Mouse (Mus musculus) megakaryocyte-erythroid progenitor cell, adult 5-6 weeks (primary cell): ENCODE results near the gene Apba2. TPM values are rescaled to one million over a fixed set of nuclear protein-coding genes. Genes with fewer than 3 reads are reported as not detected.

Source experiments
- ATAC-seq: replicated peaks from 2 replicates; pipeline ENCODE4 v1.8.0; 2016; ENCODE audit warnings: mild to moderate bottlenecking, inconsistent platforms; ENCODE audit not compliant: severe bottlenecking, poor library complexity, low FRiP score, low TSS enrichment
- total RNA-seq, 2 experiments: library from RNA; stranded (forward) in 1 of 2; stranded (reverse) in 1 of 2; fragments of 200-1000, 215-1000 nt in 1 of 2; fragments of >200 nt in 1 of 2; fragmentation: Nextera tagmentation in 1 of 2; gene quantifications; 2 replicates each; pipeline ENCODE4 v1.2.3; 2014 to 2017

The Apba2 gene
- total RNA-seq, 2 experiments from 2014 or later, result not detected

DNA sequence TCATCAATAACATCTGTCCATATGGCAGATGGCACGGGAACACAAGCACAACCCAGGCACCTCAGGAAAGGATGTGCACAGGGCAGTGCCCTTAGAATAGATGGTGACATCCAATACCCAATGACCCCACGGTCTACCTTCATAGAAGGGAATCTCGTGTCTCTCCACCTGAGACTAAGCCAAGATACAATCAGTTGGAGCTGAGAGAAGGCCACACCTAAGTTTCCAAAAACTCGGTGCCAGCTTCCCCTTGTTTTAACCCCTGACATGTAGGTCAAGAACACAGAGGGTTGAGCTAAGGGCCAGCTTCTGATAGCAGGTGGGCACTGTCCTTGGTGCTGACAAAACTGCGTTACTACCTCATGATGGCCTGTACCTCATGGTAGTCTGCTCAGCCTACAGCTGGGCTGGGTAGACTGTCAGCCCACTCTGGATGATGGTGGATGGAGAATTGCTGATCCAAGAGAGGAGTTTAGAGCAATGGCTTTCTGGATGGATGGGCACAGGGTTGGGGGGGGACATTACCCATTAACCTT, 202.6 kb downstream of the Apba2 start:
- no peak for ATAC-seq

DNA sequence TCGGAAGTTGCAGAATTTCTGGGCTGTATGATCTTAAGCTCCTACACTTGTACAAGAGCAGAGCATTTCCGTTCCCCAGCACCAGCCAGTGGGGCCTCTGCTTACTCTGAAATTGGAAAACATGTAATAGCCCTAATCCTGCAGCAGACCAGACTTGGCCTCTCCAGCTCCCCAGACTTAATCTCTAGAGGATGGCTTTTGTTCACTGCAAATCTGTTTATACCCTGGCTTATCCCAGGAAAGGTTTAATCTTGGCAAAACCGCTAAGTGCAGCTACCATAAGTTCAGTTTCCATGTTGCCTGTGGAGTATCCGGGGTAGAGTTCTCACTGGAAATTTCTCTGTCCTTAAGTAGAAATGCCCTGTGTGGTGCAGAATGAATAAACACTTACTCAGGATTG, 206.7 kb downstream of the Apba2 start:
- no peak for ATAC-seq

DNA sequence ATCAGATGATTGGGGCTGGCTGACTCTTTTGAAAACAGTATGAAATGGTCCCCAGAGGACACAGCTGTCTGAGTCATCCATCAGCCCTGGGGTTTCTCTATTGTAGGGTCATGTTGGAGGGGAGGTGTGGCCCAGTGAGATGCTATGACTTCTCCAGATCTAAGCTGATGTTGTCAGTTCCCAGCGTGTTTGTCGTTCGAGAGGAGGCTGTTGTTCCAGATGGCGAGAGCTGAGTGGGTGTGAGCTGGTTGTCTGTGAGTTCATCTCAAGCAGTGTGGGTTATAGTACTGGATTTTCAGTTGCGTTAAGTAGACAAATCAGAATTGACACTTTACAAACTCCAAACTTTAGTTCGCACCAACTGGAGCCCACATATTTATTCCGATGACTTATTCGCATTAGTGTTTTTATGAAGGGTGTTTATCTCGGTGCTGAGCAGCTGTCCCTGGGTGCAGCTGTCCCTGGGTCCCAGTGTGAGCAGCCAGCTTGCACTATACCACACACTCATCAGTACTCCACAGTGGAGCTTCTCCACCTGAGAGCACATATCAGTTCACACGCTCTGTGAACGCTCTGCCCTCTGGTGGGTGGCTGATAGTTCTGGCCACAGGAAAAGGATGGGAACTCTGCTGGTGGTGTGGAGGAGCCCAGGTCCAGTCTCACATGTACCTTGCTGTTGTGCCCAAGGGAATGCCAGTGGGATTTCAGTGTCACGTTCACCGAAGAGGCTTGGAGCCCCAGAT, 208.2 kb downstream of the Apba2 start:
- no peak for ATAC-seq

- no peak for ATAC-seq
Observed at GRCm38 (mm10) chr7:64716286-64716685, 214.8 kb downstream of the Apba2 start.

GRCm38 (mm10) chr7:64723313-64723712, 221.8 kb downstream of the Apba2 start:
- no peak for ATAC-seq

- ATAC-seq, result no peak
Observed at GRCm38 (mm10) chr7:64724409-64724808, 222.9 kb downstream of the Apba2 start.

GRCm38 (mm10) chr7:64725967-64726695, 224.6 kb downstream of the Apba2 start:
- ATAC-seq, result no peak

GRCm38 (mm10) chr7:64728181-64728591, 226.7 kb downstream of the Apba2 start:
- no peak for ATAC-seq

- no peak for ATAC-seq
Observed at GRCm38 (mm10) chr7:64728816-64729215, 227.3 kb downstream of the Apba2 start.

- ATAC-seq, result no peak
Observed at GRCm38 (mm10) chr7:64729785-64730184, 228.3 kb downstream of the Apba2 start.

DNA sequence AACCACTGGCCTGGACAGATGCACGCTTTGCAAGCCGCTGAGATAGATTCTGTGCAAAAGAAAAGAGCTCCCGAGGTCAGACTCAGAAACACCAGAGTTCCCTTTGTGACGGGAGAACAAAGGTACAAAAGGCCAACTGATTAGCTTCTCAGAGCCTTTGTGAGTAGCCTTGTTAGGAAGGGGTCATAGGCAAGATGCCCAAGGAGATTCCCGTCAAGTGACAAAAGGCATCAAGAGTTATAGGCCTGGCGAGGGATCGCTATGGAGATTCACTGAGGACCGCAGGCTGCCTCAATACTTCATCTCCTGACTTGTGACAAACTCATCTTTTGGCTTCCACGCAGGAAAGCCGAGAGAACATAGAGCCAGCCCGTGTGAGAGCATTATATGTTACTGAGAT, 237.6 kb downstream of the Apba2 start:
- no peak for ATAC-seq

- peak; percentile 72 for ATAC-seq
Observed at GRCm38 (mm10) chr7:64741333-64742307, 240.1 kb downstream of the Apba2 start.

DNA sequence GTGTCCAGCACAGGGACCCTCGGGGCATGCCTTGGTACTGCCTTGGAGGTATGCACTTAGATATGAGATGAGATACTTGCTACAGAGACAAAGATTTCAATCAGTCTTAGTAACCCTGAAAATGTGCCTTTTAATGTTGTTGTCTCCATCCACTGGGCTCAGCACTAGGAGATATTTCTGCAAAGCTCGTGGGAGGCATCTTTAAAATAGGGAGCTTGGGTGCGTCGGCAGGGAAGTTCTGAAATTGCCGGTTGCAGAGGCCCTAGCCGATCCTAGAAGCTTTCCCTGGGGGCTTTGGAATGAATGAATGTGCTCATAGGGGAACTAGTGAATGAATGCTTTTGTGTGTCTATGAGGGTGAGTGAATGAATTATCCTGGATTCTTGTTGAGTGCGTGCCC, 242.1 kb downstream of the Apba2 start:
- ATAC-seq, result no peak

DNA sequence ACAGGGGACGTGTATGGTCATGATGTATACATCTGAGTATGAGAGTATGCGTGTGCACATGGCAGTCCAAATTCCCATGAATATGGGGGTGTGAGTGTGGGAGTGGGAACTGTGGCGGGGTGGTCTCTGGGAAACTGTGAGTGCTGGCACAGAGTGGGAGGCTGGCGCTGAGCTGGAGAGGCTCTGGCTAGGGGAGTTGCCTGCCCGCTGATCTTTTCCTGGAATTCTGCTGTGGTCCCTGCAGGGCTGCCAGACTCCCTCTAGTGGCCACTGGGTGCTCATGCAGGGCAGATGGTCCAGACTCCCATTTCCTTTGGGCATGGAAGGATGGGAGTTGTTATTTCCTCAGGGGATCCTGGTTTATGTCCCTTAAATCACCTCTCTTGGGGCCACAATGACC, 250.0 kb downstream of the Apba2 start:
- ATAC-seq, result peak; percentile 67

DNA sequence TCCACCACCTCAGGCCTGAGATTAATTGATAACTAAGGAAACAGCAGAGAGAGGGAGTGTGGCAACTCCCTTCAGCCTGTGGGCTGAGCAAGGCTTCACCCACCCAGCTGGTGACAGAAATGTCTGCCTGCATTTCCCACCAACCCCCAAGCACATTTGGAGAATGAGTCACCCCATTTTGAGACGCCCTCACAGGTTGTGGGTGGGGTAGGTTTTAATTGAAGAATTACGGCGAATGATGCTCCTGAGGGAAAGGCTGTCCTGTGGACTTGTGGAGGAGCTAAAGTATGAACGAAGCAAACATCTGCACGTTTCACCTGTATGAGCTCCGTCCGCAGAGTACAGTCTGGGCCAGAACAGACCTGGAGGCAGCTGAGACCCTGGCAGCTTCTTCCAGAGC, 250.6 kb downstream of the Apba2 start:
- ATAC-seq, result no peak

DNA sequence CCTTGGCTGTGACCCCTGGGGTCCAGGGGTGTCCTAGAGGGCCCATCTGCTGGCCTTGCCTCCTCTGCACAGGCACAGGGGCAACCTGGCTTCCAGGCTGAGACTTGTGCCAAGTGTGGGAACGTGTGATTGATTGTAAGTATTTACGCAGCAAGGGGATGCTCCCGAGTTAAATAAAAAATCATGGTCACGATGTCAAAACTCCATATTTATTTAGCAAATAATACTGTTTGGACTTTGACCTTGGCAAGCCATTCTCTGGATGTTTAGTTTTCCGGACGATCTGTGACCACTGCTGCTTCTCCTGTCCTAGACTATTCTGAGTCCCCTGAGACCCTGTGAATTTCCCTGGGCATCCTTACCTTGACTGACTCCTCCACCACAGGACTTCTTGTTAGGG, 252.2 kb downstream of the Apba2 start:
- no peak for ATAC-seq

- ATAC-seq, result no peak
Observed at GRCm38 (mm10) chr7:64754161-64754560, 252.7 kb downstream of the Apba2 start.

- ATAC-seq, result no peak
Observed at GRCm38 (mm10) chr7:64755141-64755540, 253.6 kb downstream of the Apba2 start.

DNA sequence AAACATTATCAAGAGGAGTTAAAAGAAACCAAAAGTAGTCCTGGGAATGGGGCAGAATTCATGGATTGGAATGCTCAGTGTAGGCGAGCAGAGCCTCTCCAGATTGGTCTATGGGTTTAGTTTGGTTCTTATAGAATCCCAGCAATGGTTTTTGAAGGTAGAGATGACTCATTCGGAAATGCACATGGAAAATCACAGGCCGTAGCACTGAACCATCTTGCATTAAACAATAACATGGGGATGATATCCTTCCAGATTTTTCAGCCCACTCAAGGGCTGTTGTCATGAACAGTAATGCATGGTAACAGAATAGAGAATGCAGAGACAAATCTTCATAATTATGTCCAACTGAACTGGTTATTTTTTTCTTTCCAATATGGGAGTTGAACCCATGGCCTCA, 264.1 kb downstream of the Apba2 start:
- ATAC-seq, result no peak

DNA sequence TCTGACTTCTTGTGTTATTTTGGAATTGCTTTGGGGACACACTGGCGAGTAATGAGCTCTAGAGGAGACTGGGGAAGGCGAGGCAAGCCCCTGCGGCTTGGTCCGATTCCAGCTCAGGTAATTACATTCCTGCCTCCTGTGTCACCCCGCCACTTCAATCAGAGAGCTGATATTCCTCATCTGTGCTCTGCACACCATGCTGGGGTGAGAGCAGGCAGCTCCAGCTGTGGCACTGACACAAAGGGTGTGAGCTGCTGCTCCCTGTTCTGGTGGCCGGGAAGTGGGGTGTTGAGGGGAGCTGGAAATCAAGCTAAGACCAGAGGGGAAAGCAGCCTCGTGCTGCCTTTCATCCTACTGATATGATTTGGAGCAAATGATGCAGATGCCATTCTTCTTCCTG, 268.3 kb downstream of the Apba2 start:
- no peak for ATAC-seq
